Mouse (Mus musculus) liver, embryonic 15.5 days (tissue): ENCODE data around the gene Jak3. TPM values are rescaled to one million over a fixed set of nuclear protein-coding genes. Genes with fewer than 3 reads are reported as not detected.
"Not testable (repeated sequence)": the region's sequence is repeated elsewhere in the genome, so short reads cannot be mapped to it uniquely, and the experiment has no call there.

Experiments
- ATAC-seq: fragments of 200-750 bp; cut with Nextera tagmentation; 2 replicates; pipeline ENCODE4 v1.8.0; 2017; ENCODE audit warnings: moderate number of reproducible peaks, mild to moderate bottlenecking, moderate library complexity; ENCODE audit not compliant: insufficient read depth
- H3K27ac ChIP-seq: fragments of 300-500 bp; sonication (generic); replicated peaks from 2 replicates; pipeline ENCODE4 v1.5.1; 2015; ENCODE audit warnings: mild to moderate bottlenecking, inconsistent platforms
- H3K27me3 ChIP-seq: fragments of 300-500 bp; sonication (generic); 2 replicates; pipeline ENCODE4 v1.6.1; 2015; ENCODE audit warnings: mild to moderate bottlenecking, inconsistent platforms
- H3K36me3 ChIP-seq: fragments of 300-500 bp; sonication (generic); replicated peaks from 2 replicates; pipeline ENCODE4 v1.6.1; 2015; ENCODE audit warnings: moderate library complexity, mild to moderate bottlenecking, inconsistent platforms
- H3K4me1 ChIP-seq: fragments of 300-500 bp; sonication (generic); replicated peaks from 2 replicates; pipeline ENCODE4 v1.6.1; 2015; ENCODE audit warnings: inconsistent platforms
- H3K4me2 ChIP-seq: fragments of 300-500 bp; sonication (generic); 2 replicates; pipeline ENCODE4 v1.6.1; 2015; ENCODE audit warnings: moderate library complexity, mild to moderate bottlenecking, inconsistent platforms
- H3K4me3 ChIP-seq: fragments of 300-500 bp; sonication (generic); replicated peaks from 2 replicates; pipeline ENCODE4 v1.5.1; 2015; ENCODE audit warnings: mild to moderate bottlenecking, inconsistent platforms
- H3K9ac ChIP-seq: fragments of 300-500 bp; sonication (generic); 2 replicates; pipeline ENCODE4 v1.6.1; 2015; ENCODE audit warnings: moderate library complexity, mild to moderate bottlenecking, inconsistent platforms
- H3K9me3 ChIP-seq: fragments of 300-500 bp; sonication (generic); replicated peaks from 2 replicates; pipeline ENCODE4 v1.6.1; 2016; ENCODE audit warnings: inconsistent platforms
- WGBS: fragments of 180-500 bp; shearing (Covaris S2); methylation state at CpG from one replicate; pipeline ENCODE4 v1.1.7; 2015; ENCODE audit warnings: mixed read lengths; ENCODE audit not compliant: insufficient replicate concordance; 5-methylcytosine and 5-hydroxymethylcytosine counted together
- microRNA-seq: library from miRNA; unstranded; fragments of <30 nt; microRNA quantifications from one replicate; pipeline ENCODE4, GENCODE M21; 2016
- polyA plus RNA-seq: library from polyadenylated mRNA; unstranded; fragments of >200 nt; fragmentation: Nextera tagmentation; extraction: Ambion mirVana; gene quantifications from 2 replicates; pipeline ENCODE4 v1.2.1, GENCODE M21; 2015

The Jak3 gene
- polyA plus RNA-seq, 1 experiment from 2014 or later, result 6.4 TPM

DNA sequence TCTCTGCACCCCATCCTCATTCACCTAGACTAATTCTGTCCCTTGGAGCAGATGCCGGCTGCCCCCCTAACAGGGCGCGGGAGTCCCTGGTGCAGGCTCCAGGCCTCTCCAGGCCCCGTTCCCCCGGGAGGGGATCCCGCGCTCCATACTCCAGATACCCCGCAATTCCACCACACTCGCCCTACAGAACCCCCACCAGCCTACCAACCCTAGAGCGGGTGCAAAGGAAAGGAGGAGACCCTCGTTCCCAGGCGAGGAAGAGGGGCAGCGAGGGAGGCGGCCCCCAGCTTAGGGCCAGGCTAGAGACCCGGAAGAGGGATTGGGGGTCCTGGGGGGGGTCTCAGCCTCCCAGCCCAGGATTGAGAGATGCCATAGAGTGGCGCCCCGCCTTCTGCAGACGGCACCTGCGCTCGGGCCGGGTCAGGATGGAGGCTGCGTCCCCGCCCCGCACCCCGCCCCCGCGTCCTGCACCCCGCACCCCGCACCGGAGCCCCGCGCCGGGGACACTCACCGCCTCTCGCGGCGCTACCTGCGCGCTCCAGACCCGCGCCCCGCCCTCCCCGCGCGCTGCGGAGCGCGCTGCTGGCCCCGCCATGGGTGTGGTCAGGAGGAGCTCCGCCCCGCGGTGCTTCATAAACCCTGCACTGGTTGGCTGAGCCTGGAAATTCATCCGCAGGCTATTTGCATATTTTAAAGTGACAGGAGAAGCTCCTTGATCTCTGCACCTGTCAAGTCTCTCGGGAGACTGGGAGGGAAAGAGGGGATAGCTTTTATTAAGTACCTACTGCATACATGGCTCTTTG lies 49.2 kb downstream of the Jak3 start, which contains the start of gene Fcho1:
Gene Fcho1, minus strand, starts transcription at position 595 of the 803 bp plus-strand sequence.
- peak within 1 kb of the TSS; percentile 97 for H3K4me2 ChIP-seq
- H3K4me1 ChIP-seq, result peaks cover 64% of the 10 kb centered on the region
- H3K27me3 ChIP-seq, result peaks cover 24% of the 10 kb centered on the region
- peak within 1 kb of the TSS; percentile 77; the same call in 1 of the 2 replicates for H3K27ac ChIP-seq
- H3K4me3 ChIP-seq, result peak within 1 kb of the TSS; percentile 72
- H3K36me3 ChIP-seq, result no peaks in the 10 kb centered on the region; the same call in 1 of the 2 replicates
- H3K9ac ChIP-seq, result peak within 1 kb of the TSS; percentile 78
- WGBS, result under 1% methylated on average over 50 of the region's 54 CpGs
- no peaks in the 10 kb centered on the region for H3K9me3 ChIP-seq
- ATAC-seq, result peak; percentile 83

DNA sequence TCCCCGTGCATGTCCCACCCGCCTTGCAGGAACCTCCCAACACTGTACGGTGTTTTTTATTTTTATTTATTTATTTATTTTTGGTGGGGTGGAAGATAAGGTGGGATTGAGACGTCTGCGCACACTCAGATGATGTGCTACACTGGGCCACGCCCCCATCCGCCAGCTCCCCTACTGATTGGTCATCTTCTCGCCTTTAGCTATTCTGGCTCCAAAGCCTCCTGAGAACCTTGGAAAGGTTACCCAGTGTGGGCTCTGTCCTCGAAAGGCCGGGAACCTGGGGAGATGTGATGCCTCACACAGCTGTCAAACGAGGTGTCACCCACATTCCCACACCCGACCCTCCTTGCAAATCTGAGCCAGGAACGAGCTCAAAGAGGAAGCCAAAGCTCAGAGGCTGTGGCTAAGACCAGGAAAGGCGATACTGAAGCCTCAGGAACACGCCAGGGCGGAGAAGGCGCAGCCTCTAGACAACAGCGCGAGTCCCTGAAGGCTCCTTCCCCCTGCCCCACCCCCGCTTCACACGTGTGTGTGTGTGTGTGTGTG lies 52.2 kb downstream of the Jak3 start:
- H3K27me3 ChIP-seq, result peaks cover 24% of the 10 kb centered on the region

DNA sequence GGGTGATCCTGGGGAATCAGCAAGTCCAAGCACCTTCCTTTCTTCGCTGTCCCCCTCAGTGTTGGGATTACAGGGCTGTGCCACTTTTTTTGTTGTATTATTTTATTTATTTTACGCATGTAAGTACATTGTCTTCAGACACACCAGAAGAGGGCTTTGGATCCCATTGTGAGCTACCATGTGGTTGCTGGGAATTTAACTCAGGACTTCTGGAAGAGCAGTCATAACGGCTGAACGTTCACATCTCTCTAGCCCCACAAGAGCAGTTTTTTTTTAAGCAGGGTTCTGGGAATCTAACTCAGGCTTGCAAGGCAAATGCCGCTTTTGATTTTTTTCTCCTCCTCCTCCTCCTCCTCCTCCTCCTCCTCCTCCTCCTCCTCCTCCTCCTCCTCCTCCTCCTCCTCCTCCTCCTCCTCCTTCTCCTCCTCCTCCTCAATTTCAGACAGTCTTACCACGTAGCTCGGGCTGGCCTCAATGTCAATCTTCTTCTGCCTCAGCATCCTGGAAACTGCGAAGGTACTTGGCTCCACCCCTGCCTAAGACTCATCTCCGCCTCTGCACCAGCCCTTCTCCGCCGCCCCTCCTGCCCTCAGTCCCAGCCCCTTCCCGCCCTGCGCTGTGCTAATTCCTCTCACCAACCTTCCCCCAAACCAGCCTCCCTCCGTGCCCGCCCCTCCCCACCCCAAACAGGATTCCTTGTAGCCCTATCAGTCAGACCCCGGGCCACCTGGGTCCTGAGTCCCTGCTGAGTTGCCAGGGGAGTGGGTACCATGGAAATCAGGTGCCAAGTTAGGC lies 52.9 kb downstream of the Jak3 start:
- Histone ChIP-seq H3K4me1 (peaks cover 36% of the 10 kb centered on the region), H3K4me2 (peak overlapping the region; percentile 63), H3K9me3 (no peaks in the 10 kb centered on the region), H3K27me3 (peaks cover 24% of the 10 kb centered on the region), H3K36me3 (no peaks in the 10 kb centered on the region), H3K27ac (no peak overlapping the region), H3K9ac (no peak overlapping the region), H3K4me3 (peak overlapping the region; percentile 34)
- no peak for ATAC-seq
- 2% methylated on average over 16 of the region's 16 CpGs for WGBS

More for the DNA sequence above, 52.2 kb downstream of the Jak3 start:
- no peaks in the 10 kb centered on the region for H3K9me3 ChIP-seq
- ATAC-seq, result peak; percentile 14; the same call in 1 of the 2 replicates
- 4% methylated on average over 21 of the region's 21 CpGs for WGBS
- H3K27ac ChIP-seq, result no peak overlapping the region
- peak overlapping the region; percentile 34 for H3K4me3 ChIP-seq
- peaks cover 43% of the 10 kb centered on the region for H3K4me1 ChIP-seq
- no peak overlapping the region for H3K9ac ChIP-seq
- peak overlapping the region; percentile 63 for H3K4me2 ChIP-seq
- no peaks in the 10 kb centered on the region for H3K36me3 ChIP-seq

DNA sequence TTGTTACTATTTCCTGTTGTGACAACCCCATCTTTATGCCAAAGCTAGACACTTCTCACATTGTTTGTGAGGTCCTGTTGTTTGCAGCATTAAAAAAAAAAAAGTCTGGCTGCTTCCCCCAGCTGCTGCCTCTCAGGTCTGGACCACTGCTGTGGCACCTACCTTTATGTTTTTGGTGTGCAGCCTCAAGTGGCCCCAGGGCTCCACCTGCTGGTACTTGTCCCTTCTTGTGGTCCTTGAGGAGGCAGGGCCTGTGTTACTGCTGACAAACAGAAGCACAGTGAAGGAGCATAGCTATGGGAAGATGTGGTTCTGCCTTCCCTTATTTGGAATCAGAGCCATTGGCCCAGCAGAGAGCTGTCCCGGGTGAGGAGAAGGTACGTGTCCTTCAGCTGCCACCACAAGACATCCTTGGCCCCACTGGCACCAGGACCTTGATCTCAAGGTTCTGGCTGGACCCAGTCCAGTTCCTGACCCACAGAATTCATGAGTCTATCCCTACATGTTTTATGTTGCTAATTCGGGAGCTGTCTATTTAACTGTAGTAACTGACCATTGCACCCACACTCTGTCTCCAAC lies 55.6 kb downstream of the Jak3 start:
- H3K9me3 ChIP-seq, result no peaks in the 10 kb centered on the region
- WGBS, result 28% methylated on average over 3 of the region's 3 CpGs

DNA sequence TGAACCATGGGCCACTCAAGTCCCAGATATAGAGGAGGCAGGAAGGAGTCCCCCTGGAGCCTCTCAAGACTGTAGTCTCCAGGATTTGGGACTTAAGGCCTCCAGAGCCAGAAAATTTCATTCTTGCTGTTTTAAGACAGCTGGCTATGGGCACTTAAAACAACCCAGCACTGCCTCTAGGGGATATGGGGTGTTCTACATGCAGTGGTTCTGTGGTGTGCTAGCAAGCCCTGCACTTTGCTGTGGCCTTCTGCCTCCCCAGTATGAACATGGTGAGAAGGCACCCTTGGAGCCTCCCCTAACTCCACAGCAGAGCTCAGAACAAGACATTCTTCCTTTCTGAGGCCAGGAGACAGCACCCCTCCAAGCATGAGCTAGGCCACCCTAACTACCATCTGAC lies 62.2 kb downstream of the Jak3 start:
- H3K27me3 ChIP-seq, H3K4me1 ChIP-seq, H3K9ac ChIP-seq, H3K4me3 ChIP-seq, H3K27ac ChIP-seq, H3K4me2 ChIP-seq, ATAC-seq, H3K9me3 ChIP-seq, H3K36me3 ChIP-seq: not testable (repeated sequence)

More for the DNA sequence above, 55.6 kb downstream of the Jak3 start:
- Histone ChIP-seq H3K27me3 (peaks cover 10% of the 10 kb centered on the region), H3K27ac (no peak overlapping the region), H3K4me2 (no peak overlapping the region), H3K4me3 (no peak overlapping the region), H3K36me3 (no peaks in the 10 kb centered on the region), H3K9ac (no peak overlapping the region), H3K4me1 (peaks cover 12% of the 10 kb centered on the region)
- no peak for ATAC-seq

Small RNA genes within 50 kb of the gene (microRNA-seq; reads per million reads assigned to microRNA genes)
- gene Mir6769b, result not detected

Other genes starting within 250 kb of the Jak3 start
- 9.1 and 9.2 TPM in 2 replicates for gene Abhd8, start 212.6 kb upstream of the Jak3 start, polyA plus RNA-seq
- gene Mrpl34, start 211.3 kb upstream of the Jak3 start, polyA plus RNA-seq, result 81.2 and 96.6 TPM in 2 replicates
- 38.3 and 42.6 TPM in 2 replicates for gene Dda1, start 207.1 kb upstream of the Jak3 start, polyA plus RNA-seq
- 0.15 and 0.20 TPM in 2 replicates for gene Ano8, start 190.3 kb upstream of the Jak3 start, polyA plus RNA-seq
- 4.2 and 5.1 TPM in 2 replicates for gene Gtpbp3, start 188.2 kb upstream of the Jak3 start, polyA plus RNA-seq
- 22.4 and 23.9 TPM in 2 replicates for gene Plvap, start 164.5 kb upstream of the Jak3 start, polyA plus RNA-seq
- gene Ccdc194, start 150.6 kb upstream of the Jak3 start, polyA plus RNA-seq, result 0.06 and 0.14 TPM in 2 replicates
- gene Bst2, start 138.8 kb upstream of the Jak3 start, polyA plus RNA-seq, result 35.3 and 37.3 TPM in 2 replicates
- gene Mvb12a, start 133.4 kb upstream of the Jak3 start, polyA plus RNA-seq, result 31.6 and 35.2 TPM in 2 replicates
- gene Tmem221, start 117.4 kb upstream of the Jak3 start, polyA plus RNA-seq, result 0.50 and 0.94 TPM in 2 replicates
- 0.09 TPM in 1 of 2 replicates, not detected in the other for gene Nxnl1, start 109.7 kb upstream of the Jak3 start, polyA plus RNA-seq
- 2.3 and 3.0 TPM in 2 replicates for gene Slc27a1, start 107.4 kb upstream of the Jak3 start, polyA plus RNA-seq
- gene Pgls, start 84.1 kb upstream of the Jak3 start, polyA plus RNA-seq, result 90.7 and 92.8 TPM in 2 replicates
- gene Fam129c, start 78.6 kb upstream of the Jak3 start, polyA plus RNA-seq, result 0.99 and 1.4 TPM in 2 replicates
- gene Colgalt1, start 65.3 kb upstream of the Jak3 start, polyA plus RNA-seq, result 23.0 and 25.6 TPM in 2 replicates
- gene Unc13a, start 4.5 kb upstream of the Jak3 start, polyA plus RNA-seq, result 0.16 and 0.20 TPM in 2 replicates
- 2.2 and 3.0 TPM in 2 replicates for gene Insl3, start 12.9 kb downstream of the Jak3 start, polyA plus RNA-seq
- 4.1 and 5.2 TPM in 2 replicates for gene B3gnt3, start 25.5 kb downstream of the Jak3 start, polyA plus RNA-seq
- gene Fcho1, start 49.4 kb downstream of the Jak3 start, polyA plus RNA-seq, result 23.0 and 25.0 TPM in 2 replicates
- 1.8 and 1.9 TPM in 2 replicates for gene Zfp709, start 205.7 kb downstream of the Jak3 start, polyA plus RNA-seq
- 0.94 and 1.1 TPM in 2 replicates for gene Zfp882, start 232.3 kb downstream of the Jak3 start, polyA plus RNA-seq
- 7.8 and 8.6 TPM in 2 replicates for gene Zfp617, start 232.3 kb downstream of the Jak3 start, polyA plus RNA-seq